Mouse (Mus musculus): ENCODE results near the gene Olfr643.
"Not testable (repeated sequence)": the region's sequence is repeated elsewhere in the genome, so short reads cannot be mapped to it uniquely, and the experiment has no call there.

The Olfr643 gene

GRCm38 (mm10) chr7:104018953-104019352 is 118.3 kb downstream of the Olfr643 start:
- no peak for DNase-seq (ENCODE audit: low spot score in 2 of 2)

GRCm38 (mm10) chr7:104017203-104017602 is 120.0 kb downstream of the Olfr643 start, which contains the start of gene Olfr639:
TSS of gene Olfr639 (minus strand) at chr7:104017303.
- no peak for DNase-seq (ENCODE audit: low spot score in 2 of 2)

GRCm38 (mm10) chr7:103999124-103999523 is 138.1 kb downstream of the Olfr643 start:
- DNase-seq (ENCODE audit: low spot score in 2 of 2), result no peak

GRCm38 (mm10) chr7:103998446-103998845 is 138.8 kb downstream of the Olfr643 start, which contains the start of gene Olfr638:
TSS of gene Olfr638 (plus strand) at chr7:103998746.
- DNase-seq (ENCODE audit: low spot score in 2 of 2), result no peak

- DNase-seq (ENCODE audit: low spot score in 2 of 2), result no peak
Measured at GRCm38 (mm10) chr7:103971782-103972181, 165.4 kb downstream of the Olfr643 start.

GRCm38 (mm10) chr7:103970852-103971251 is 166.4 kb downstream of the Olfr643 start, which contains the start of gene Olfr635:
TSS of gene Olfr635 (plus strand) at chr7:103971152.
- DNase-seq (ENCODE audit: low spot score in 2 of 2), result no peak

GRCm38 (mm10) chr7:103966873-103967272 is 170.3 kb downstream of the Olfr643 start:
- not testable (repeated sequence) for DNase-seq (ENCODE audit: low spot score in 2 of 2)
